Mouse (Mus musculus): ENCODE results near the gene Ipo11. TPM values are rescaled to one million over a fixed set of nuclear protein-coding genes. Genes with fewer than 3 reads are reported as not detected.

Gene Ipo11
- polyA plus RNA-seq, 1 experiment from 2014 or later, result 57.7 TPM

DNA sequence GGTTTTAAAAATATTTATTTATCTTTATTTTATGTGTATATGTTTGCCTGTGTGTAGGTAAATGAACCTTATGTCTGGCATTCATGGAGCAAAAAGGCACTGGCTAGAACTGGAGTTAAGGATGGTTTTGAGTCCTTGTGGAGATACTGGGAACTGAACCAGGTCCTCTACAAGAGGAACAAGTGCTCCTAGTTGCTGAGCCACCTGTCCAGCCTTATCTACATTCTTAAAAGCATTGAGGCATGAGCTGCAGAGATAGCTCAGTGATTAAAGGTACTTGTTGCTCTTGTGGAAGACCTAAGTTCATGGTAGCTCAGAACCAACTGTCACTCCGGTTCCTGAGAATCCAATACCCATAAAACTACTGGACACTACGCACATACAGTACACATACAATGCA is 49.4 kb downstream of the Ipo11 start:
- ATAC-seq (replicated peaks; ENCODE audit: low FRiP score, low TSS enrichment, low read depth), result no peak
- H3K27ac ChIP-seq (ENCODE audit: low read depth), result no peak overlapping the region

DNA sequence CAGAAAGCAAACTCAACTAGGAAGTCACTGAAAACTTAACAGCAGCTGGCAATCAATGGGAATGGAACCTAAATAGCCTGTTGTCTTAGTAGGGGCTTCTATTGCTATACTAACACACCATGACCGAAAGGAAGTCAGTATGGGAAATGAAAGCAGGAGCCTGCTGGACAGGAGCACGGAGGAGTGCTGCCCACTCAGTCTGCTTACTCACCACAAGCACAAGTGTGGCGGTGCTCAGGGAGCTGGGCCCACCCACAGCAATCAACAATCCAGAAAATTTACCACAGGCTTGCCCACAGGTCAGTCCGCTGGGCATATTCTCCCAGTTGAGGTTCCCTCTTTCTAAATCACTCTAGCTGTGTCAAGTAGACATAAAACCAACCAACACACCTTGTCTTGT is 52.5 kb downstream of the Ipo11 start:
- Histone ChIP-seq H3K4me2 (ENCODE audit: low read length) (no peak overlapping the region), H3K4me3 (ENCODE audit: low read depth, low read length) (no peak overlapping the region), H3K27ac (ENCODE audit: low read depth) (no peak overlapping the region), H3K9me3 (ENCODE audit: control insufficient read depth, low read length) (no peaks in the 10 kb centered on the region), H3K9ac (ENCODE audit: low read length) (no peak overlapping the region), H3K36me3 (ENCODE audit: control insufficient read depth, insufficient read depth, low read length) (peaks cover 23% of the 10 kb centered on the region), H3K27me3 (replicated peaks; ENCODE audit: control insufficient read depth, insufficient read depth, low read length) (no peaks in the 10 kb centered on the region), H3K4me1 (replicated peaks; ENCODE audit: control insufficient read depth, insufficient read depth, low read length) (no peaks in the 10 kb centered on the region)
- ATAC-seq (replicated peaks; ENCODE audit: low FRiP score, low TSS enrichment, low read depth) (no peak), DNase-seq (ENCODE audit: low spot score) (no peak)
- WGBS, result 83% methylated on average over 4 of the region's 4 CpGs

More for the DNA sequence above, 49.4 kb downstream of the Ipo11 start:
- Histone ChIP-seq H3K36me3 (ENCODE audit: control insufficient read depth, insufficient read depth, low read length) (peaks cover 19% of the 10 kb centered on the region), H3K9me3 (ENCODE audit: control insufficient read depth, low read length) (no peaks in the 10 kb centered on the region), H3K4me3 (ENCODE audit: low read depth, low read length) (no peak overlapping the region), H3K27me3 (replicated peaks; ENCODE audit: control insufficient read depth, insufficient read depth, low read length) (no peaks in the 10 kb centered on the region), H3K4me1 (replicated peaks; ENCODE audit: control insufficient read depth, insufficient read depth, low read length) (no peaks in the 10 kb centered on the region), H3K4me2 (ENCODE audit: low read length) (no peak overlapping the region), H3K9ac (ENCODE audit: low read length) (no peak overlapping the region)
- WGBS, result 92% methylated on average over 2 of the region's 2 CpGs
- DNase-seq (ENCODE audit: low spot score), result no peak

DNA sequence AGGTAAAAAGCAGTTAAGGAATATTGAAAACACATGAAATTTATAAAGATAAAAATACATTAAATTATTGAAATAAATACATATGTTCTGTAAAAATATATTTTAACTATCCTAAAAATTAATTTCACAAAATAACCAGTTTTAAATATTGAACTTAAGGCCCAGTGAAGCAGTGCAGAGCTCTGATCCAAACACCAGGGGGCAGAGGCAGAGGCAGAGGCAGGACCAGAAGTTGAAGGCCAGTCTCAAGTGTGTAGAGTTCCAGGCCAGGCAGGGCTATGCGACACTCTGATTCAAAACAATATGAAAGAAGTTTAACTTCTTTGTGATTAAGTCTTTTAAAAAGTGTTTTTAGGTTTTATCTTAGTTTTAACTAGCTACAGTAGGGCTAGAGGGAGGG is 60.5 kb downstream of the Ipo11 start:
- DNase-seq (ENCODE audit: low spot score) (no peak), ATAC-seq (replicated peaks; ENCODE audit: low FRiP score, low TSS enrichment, low read depth) (no peak)
- Histone ChIP-seq H3K9ac (ENCODE audit: low read length) (no peak overlapping the region), H3K27ac (ENCODE audit: low read depth) (no peak overlapping the region), H3K36me3 (ENCODE audit: control insufficient read depth, insufficient read depth, low read length) (peaks cover 32% of the 10 kb centered on the region), H3K4me3 (ENCODE audit: low read depth, low read length) (no peak overlapping the region), H3K27me3 (replicated peaks; ENCODE audit: control insufficient read depth, insufficient read depth, low read length) (no peaks in the 10 kb centered on the region), H3K4me2 (ENCODE audit: low read length) (no peak overlapping the region), H3K9me3 (ENCODE audit: control insufficient read depth, low read length) (no peaks in the 10 kb centered on the region), H3K4me1 (replicated peaks; ENCODE audit: control insufficient read depth, insufficient read depth, low read length) (no peaks in the 10 kb centered on the region)
- 92% methylated on average over 1 of the region's 1 CpGs for WGBS

DNA sequence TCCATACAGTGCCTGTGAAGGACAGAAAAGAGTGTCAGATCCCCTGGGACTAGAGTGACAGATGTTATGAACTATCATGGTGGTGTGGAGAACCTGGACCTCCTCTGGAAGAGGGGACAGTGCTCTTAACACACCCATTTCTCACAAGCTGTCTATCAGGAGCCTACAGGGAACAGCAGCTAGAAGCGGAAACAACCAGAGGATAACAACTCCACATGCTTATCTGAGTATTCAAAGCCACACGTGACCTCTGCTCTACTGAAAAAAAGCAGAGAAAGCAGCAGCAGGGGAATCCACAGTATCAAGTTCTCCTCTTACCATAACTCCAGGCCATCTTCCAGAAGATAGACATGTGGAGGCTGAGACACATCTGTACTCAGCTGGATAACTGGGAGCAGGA is 71.2 kb downstream of the Ipo11 start:
- ATAC-seq (replicated peaks; ENCODE audit: low FRiP score, low TSS enrichment, low read depth) (no peak), DNase-seq (ENCODE audit: low spot score) (no peak)
- H3K27ac ChIP-seq (ENCODE audit: low read depth), result no peak overlapping the region
- no peaks in the 10 kb centered on the region for H3K4me1 ChIP-seq (replicated peaks; ENCODE audit: control insufficient read depth, insufficient read depth, low read length)
- H3K4me2 ChIP-seq (ENCODE audit: low read length), result no peak overlapping the region
- H3K4me3 ChIP-seq (ENCODE audit: low read depth, low read length), result no peak overlapping the region
- H3K9me3 ChIP-seq (ENCODE audit: control insufficient read depth, low read length), result no peaks in the 10 kb centered on the region
- H3K9ac ChIP-seq (ENCODE audit: low read length), result no peak overlapping the region
- peaks cover 37% of the 10 kb centered on the region for H3K36me3 ChIP-seq (ENCODE audit: control insufficient read depth, insufficient read depth, low read length)
- no peaks in the 10 kb centered on the region for H3K27me3 ChIP-seq (replicated peaks; ENCODE audit: control insufficient read depth, insufficient read depth, low read length)
- 66% methylated on average over 2 of the region's 2 CpGs for WGBS

DNA sequence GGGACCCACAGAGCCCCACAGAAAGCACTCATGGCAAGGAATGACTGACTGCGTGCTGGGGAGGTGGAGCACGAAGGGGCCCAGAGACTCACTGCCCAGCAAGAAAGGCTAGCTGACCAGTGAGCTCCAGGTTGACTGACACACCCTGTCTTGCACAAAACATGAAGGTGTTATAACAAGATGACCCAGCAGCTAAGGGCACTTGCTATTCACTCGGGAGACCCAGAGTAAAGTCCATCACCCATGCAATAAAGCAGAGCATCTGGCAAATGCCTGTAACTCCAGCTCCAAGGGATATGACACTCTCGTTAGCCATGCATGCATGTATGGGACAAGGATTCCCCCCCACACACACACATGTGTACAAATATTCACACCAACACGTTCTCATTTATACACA is 78.0 kb downstream of the Ipo11 start:
- no peak overlapping the region for H3K27ac ChIP-seq (ENCODE audit: low read depth)
- H3K27me3 ChIP-seq (replicated peaks; ENCODE audit: control insufficient read depth, insufficient read depth, low read length), result no peaks in the 10 kb centered on the region
- WGBS, result 87% methylated on average over 5 of the region's 5 CpGs
- no peak overlapping the region for H3K9ac ChIP-seq (ENCODE audit: low read length)
- ATAC-seq (replicated peaks; ENCODE audit: low FRiP score, low TSS enrichment, low read depth) (no peak), DNase-seq (ENCODE audit: low spot score) (no peak)
- H3K4me2 ChIP-seq (ENCODE audit: low read length), result no peak overlapping the region
- peaks cover 23% of the 10 kb centered on the region for H3K36me3 ChIP-seq (ENCODE audit: control insufficient read depth, insufficient read depth, low read length)
- H3K9me3 ChIP-seq (ENCODE audit: control insufficient read depth, low read length), result no peaks in the 10 kb centered on the region
- H3K4me3 ChIP-seq (ENCODE audit: low read depth, low read length), result no peak overlapping the region
- H3K4me1 ChIP-seq (replicated peaks; ENCODE audit: control insufficient read depth, insufficient read depth, low read length), result no peaks in the 10 kb centered on the region

DNA sequence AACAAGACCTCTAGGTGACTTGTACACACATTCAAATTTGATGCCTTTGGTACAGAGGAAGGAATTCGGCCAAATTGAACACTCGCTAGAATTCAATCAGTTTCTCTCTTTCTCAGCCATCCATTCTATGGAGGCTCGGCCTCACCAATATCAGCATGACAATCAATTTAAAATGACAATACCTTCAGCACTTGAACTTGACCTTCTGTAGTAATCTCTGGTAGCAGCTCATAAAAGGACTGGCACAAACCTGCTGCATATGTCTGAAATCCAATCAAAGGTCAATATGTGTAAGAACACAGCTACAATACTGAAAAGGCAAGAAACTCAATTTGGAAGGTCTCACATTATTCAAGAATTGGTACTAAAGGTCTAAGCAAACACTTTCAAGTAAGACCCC is 80.2 kb downstream of the Ipo11 start:
- no peak overlapping the region for H3K4me2 ChIP-seq (ENCODE audit: low read length)
- H3K27ac ChIP-seq (ENCODE audit: low read depth), result no peak overlapping the region
- ATAC-seq (replicated peaks; ENCODE audit: low FRiP score, low TSS enrichment, low read depth) (no peak), DNase-seq (ENCODE audit: low spot score) (no peak)
- no peaks in the 10 kb centered on the region for H3K27me3 ChIP-seq (replicated peaks; ENCODE audit: control insufficient read depth, insufficient read depth, low read length)
- 95% methylated on average over 3 of the region's 3 CpGs for WGBS
- H3K36me3 ChIP-seq (ENCODE audit: control insufficient read depth, insufficient read depth, low read length), result peaks cover 23% of the 10 kb centered on the region
- H3K4me3 ChIP-seq (ENCODE audit: low read depth, low read length), result no peak overlapping the region
- H3K4me1 ChIP-seq (replicated peaks; ENCODE audit: control insufficient read depth, insufficient read depth, low read length), result no peaks in the 10 kb centered on the region
- H3K9me3 ChIP-seq (ENCODE audit: control insufficient read depth, low read length), result no peaks in the 10 kb centered on the region
- H3K9ac ChIP-seq (ENCODE audit: low read length), result no peak overlapping the region

DNA sequence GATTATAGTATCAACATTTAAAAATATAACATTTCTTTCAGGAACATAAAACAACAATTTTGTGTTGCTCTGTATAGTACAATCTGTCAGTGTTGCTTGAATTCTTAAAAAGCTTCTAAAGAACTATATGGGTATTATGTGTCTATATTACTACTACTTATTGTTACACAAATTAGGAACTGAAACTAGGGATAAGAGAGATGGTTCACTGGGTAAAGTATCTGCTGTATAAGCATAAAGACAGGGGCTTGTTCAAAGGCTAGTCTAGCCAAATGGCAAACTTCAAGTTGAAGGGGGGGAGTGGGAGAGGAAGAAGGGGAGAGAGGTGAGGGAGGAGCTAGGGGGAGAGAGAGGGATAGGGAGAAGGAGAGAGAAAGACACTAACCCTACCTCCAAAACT is 89.2 kb downstream of the Ipo11 start:
- Histone ChIP-seq H3K4me2 (ENCODE audit: low read length) (no peak overlapping the region), H3K9ac (ENCODE audit: low read length) (no peak overlapping the region), H3K36me3 (ENCODE audit: control insufficient read depth, insufficient read depth, low read length) (peaks cover 8% of the 10 kb centered on the region; the same call in 1 of the 2 replicates), H3K27me3 (replicated peaks; ENCODE audit: control insufficient read depth, insufficient read depth, low read length) (no peaks in the 10 kb centered on the region), H3K27ac (ENCODE audit: low read depth) (no peak overlapping the region), H3K9me3 (ENCODE audit: control insufficient read depth, low read length) (no peaks in the 10 kb centered on the region), H3K4me1 (replicated peaks; ENCODE audit: control insufficient read depth, insufficient read depth, low read length) (no peaks in the 10 kb centered on the region), H3K4me3 (ENCODE audit: low read depth, low read length) (no peak overlapping the region)
- ATAC-seq (replicated peaks; ENCODE audit: low FRiP score, low TSS enrichment, low read depth) (no peak), DNase-seq (ENCODE audit: low spot score) (no peak)

DNA sequence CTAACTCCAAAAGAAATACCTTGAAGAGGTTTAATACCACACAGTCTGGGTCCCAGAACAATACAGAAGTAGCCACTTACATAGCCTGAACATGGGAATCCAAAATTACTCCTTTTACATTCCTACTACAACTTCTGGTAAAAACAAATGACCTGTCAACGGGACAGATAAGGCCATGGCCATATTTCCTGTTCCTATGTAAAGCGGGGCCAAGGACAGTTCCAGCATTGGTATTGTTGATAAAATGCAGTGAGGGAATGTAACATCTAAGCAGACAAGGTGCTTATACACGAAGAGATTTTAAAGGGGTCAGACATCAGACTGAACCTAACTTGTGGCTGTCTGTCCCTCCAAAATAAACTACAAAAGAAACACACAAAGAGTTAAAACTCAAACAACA is 91.8 kb downstream of the Ipo11 start:
- 61% methylated on average over 3 of the region's 3 CpGs for WGBS
- Histone ChIP-seq H3K4me2 (ENCODE audit: low read length) (no peak overlapping the region), H3K4me3 (ENCODE audit: low read depth, low read length) (no peak overlapping the region), H3K36me3 (ENCODE audit: control insufficient read depth, insufficient read depth, low read length) (peaks cover 14% of the 10 kb centered on the region), H3K27me3 (replicated peaks; ENCODE audit: control insufficient read depth, insufficient read depth, low read length) (no peaks in the 10 kb centered on the region), H3K9me3 (ENCODE audit: control insufficient read depth, low read length) (no peaks in the 10 kb centered on the region), H3K27ac (ENCODE audit: low read depth) (no peak overlapping the region), H3K4me1 (replicated peaks; ENCODE audit: control insufficient read depth, insufficient read depth, low read length) (no peaks in the 10 kb centered on the region), H3K9ac (ENCODE audit: low read length) (no peak overlapping the region)
- ATAC-seq (replicated peaks; ENCODE audit: low FRiP score, low TSS enrichment, low read depth) (no peak), DNase-seq (ENCODE audit: low spot score) (no peak)

DNA sequence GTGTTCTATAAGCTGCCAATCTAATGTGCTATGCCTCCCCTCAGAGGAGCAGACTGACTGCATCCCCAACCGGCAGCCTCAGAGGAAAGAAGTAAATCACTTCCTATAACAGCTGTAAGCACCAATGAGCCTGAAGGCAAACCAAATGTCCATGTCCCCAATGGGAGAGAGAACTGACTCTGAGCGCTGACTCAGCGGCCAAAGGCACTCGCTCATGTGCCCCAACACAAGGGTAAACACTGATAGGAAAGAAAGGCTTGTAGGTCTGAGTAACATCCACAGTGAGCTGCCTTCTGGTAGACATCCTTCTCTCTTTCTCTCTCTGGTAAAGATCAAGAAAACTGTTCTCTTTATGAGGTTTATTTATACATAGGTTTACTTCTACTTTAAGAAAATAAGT is 94.2 kb downstream of the Ipo11 start:
- Histone ChIP-seq H3K9me3 (ENCODE audit: control insufficient read depth, low read length) (no peaks in the 10 kb centered on the region), H3K4me1 (replicated peaks; ENCODE audit: control insufficient read depth, insufficient read depth, low read length) (no peaks in the 10 kb centered on the region), H3K4me2 (ENCODE audit: low read length) (no peak overlapping the region), H3K27ac (ENCODE audit: low read depth) (no peak overlapping the region), H3K36me3 (ENCODE audit: control insufficient read depth, insufficient read depth, low read length) (peaks cover 10% of the 10 kb centered on the region), H3K27me3 (replicated peaks; ENCODE audit: control insufficient read depth, insufficient read depth, low read length) (no peaks in the 10 kb centered on the region), H3K4me3 (ENCODE audit: low read depth, low read length) (no peak overlapping the region), H3K9ac (ENCODE audit: low read length) (no peak overlapping the region)
- no peak for DNase-seq (ENCODE audit: low spot score)
- WGBS, result 80% methylated on average over 4 of the region's 4 CpGs
- ATAC-seq (replicated peaks; ENCODE audit: low FRiP score, low TSS enrichment, low read depth), result no peak
